Mouse (Mus musculus): ENCODE measurements around the gene Ncbp1. TPM values are rescaled to one million over a fixed set of nuclear protein-coding genes. Genes with fewer than 3 reads are reported as not detected.

The Ncbp1 gene
- polyA plus RNA-seq, 1 experiment, result 18.8 TPM

GRCm38 (mm10) chr4:46097591-46097990 is 40.8 kb upstream of the Ncbp1 start:
- 91% methylated on average over 2 of the region's 2 CpGs for WGBS
- H3K27ac ChIP-seq (ENCODE audit: insufficient read depth, low read depth, low read length), result no peak overlapping the region
- H3K4me1 ChIP-seq (ENCODE audit: control insufficient read depth, insufficient read depth, low read length), result no peaks in the 10 kb centered on the region
- no peak overlapping the region for H3K4me3 ChIP-seq (ENCODE audit: insufficient read depth, low read depth, low read length)
- TF ChIP-seq POLR2A (IDR thresholded peaks at IDR 0.05; ENCODE audit: low read depth, low read length) (no peak), CTCF (conservative IDR thresholded peaks at IDR 0.05; ENCODE audit: insufficient read depth, insufficient read length, low read depth, low read length) (no peak)
- H3K36me3 ChIP-seq (ENCODE audit: control insufficient read depth, insufficient read depth, low read length), result no peaks in the 10 kb centered on the region
- no peaks in the 10 kb centered on the region for H3K27me3 ChIP-seq (replicated peaks; ENCODE audit: control insufficient read depth, insufficient read depth, low read length)
- no peak for DNase-seq

- TF ChIP-seq POLR2A (IDR thresholded peaks at IDR 0.05; ENCODE audit: low read depth, low read length) (no peak), CTCF (conservative IDR thresholded peaks at IDR 0.05; ENCODE audit: insufficient read depth, insufficient read length, low read depth, low read length) (no peak)
- Histone ChIP-seq H3K4me1 (ENCODE audit: control insufficient read depth, insufficient read depth, low read length) (no peaks in the 10 kb centered on the region), H3K27me3 (replicated peaks; ENCODE audit: control insufficient read depth, insufficient read depth, low read length) (no peaks in the 10 kb centered on the region), H3K27ac (ENCODE audit: insufficient read depth, low read depth, low read length) (no peak overlapping the region), H3K4me3 (ENCODE audit: insufficient read depth, low read depth, low read length) (no peak overlapping the region), H3K36me3 (ENCODE audit: control insufficient read depth, insufficient read depth, low read length) (no peaks in the 10 kb centered on the region)
- no peak for DNase-seq
- 65% methylated on average over 9 of the region's 9 CpGs for WGBS
Measured at GRCm38 (mm10) chr4:46099132-46099531, 39.3 kb upstream of the Ncbp1 start.

- Histone ChIP-seq H3K4me1 (ENCODE audit: control insufficient read depth, insufficient read depth, low read length) (no peaks in the 10 kb centered on the region), H3K27ac (ENCODE audit: insufficient read depth, low read depth, low read length) (no peak overlapping the region), H3K4me3 (ENCODE audit: insufficient read depth, low read depth, low read length) (no peak overlapping the region), H3K36me3 (ENCODE audit: control insufficient read depth, insufficient read depth, low read length) (no peaks in the 10 kb centered on the region), H3K27me3 (replicated peaks; ENCODE audit: control insufficient read depth, insufficient read depth, low read length) (no peaks in the 10 kb centered on the region)
- no peak for DNase-seq
- TF ChIP-seq CTCF (conservative IDR thresholded peaks at IDR 0.05; ENCODE audit: insufficient read depth, insufficient read length, low read depth, low read length) (no peak), POLR2A (IDR thresholded peaks at IDR 0.05; ENCODE audit: low read depth, low read length) (no peak)
- 53% methylated on average over 7 of the region's 7 CpGs for whole genome bisulfite sequencing
Measured at GRCm38 (mm10) chr4:46100539-46100938, 37.9 kb upstream of the Ncbp1 start.

- no peak for DNase-seq
- no peaks in the 10 kb centered on the region for H3K36me3 ChIP-seq (ENCODE audit: control insufficient read depth, insufficient read depth, low read length)
- WGBS, result 29% methylated on average over 14 of the region's 14 CpGs
Measured at GRCm38 (mm10) chr4:46101211-46101711, 37.2 kb upstream of the Ncbp1 start.

GRCm38 (mm10) chr4:46102078-46102769 is 36.2 kb upstream of the Ncbp1 start:
- no peaks in the 10 kb centered on the region for H3K4me1 ChIP-seq (ENCODE audit: control insufficient read depth, insufficient read depth, low read length)
- WGBS, result 86% methylated on average over 10 of the region's 10 CpGs
- no peak for DNase-seq
- H3K4me3 ChIP-seq (ENCODE audit: insufficient read depth, low read depth, low read length), result no peak overlapping the region
- no peak for TF ChIP-seq CTCF (conservative IDR thresholded peaks at IDR 0.05; ENCODE audit: insufficient read depth, insufficient read length, low read depth, low read length)
- TF ChIP-seq POLR2A (IDR thresholded peaks at IDR 0.05; ENCODE audit: low read depth, low read length), result no peak
- no peak overlapping the region for H3K27ac ChIP-seq (ENCODE audit: insufficient read depth, low read depth, low read length)
- H3K36me3 ChIP-seq (ENCODE audit: control insufficient read depth, insufficient read depth, low read length), result no peaks in the 10 kb centered on the region
- no peaks in the 10 kb centered on the region for H3K27me3 ChIP-seq (replicated peaks; ENCODE audit: control insufficient read depth, insufficient read depth, low read length)

More at GRCm38 (mm10) chr4:46101211-46101711, 37.2 kb upstream of the Ncbp1 start:
- H3K27me3 ChIP-seq (replicated peaks; ENCODE audit: control insufficient read depth, insufficient read depth, low read length), result no peaks in the 10 kb centered on the region
- H3K27ac ChIP-seq (ENCODE audit: insufficient read depth, low read depth, low read length), result no peak overlapping the region
- no peaks in the 10 kb centered on the region for H3K4me1 ChIP-seq (ENCODE audit: control insufficient read depth, insufficient read depth, low read length)
- no peak for TF ChIP-seq POLR2A (IDR thresholded peaks at IDR 0.05; ENCODE audit: low read depth, low read length)
- TF ChIP-seq CTCF (conservative IDR thresholded peaks at IDR 0.05; ENCODE audit: insufficient read depth, insufficient read length, low read depth, low read length), result no peak
- no peak overlapping the region for H3K4me3 ChIP-seq (ENCODE audit: insufficient read depth, low read depth, low read length)

GRCm38 (mm10) chr4:46110084-46110483 is 28.3 kb upstream of the Ncbp1 start:
- H3K4me1 ChIP-seq (ENCODE audit: control insufficient read depth, insufficient read depth, low read length), result no peaks in the 10 kb centered on the region
- H3K36me3 ChIP-seq (ENCODE audit: control insufficient read depth, insufficient read depth, low read length), result no peaks in the 10 kb centered on the region; the same call in 1 of the 2 replicates
- H3K27me3 ChIP-seq (replicated peaks; ENCODE audit: control insufficient read depth, insufficient read depth, low read length), result no peaks in the 10 kb centered on the region
- no peak overlapping the region for H3K4me3 ChIP-seq (ENCODE audit: insufficient read depth, low read depth, low read length)
- no peak for TF ChIP-seq POLR2A (IDR thresholded peaks at IDR 0.05; ENCODE audit: low read depth, low read length)
- TF ChIP-seq CTCF (conservative IDR thresholded peaks at IDR 0.05; ENCODE audit: insufficient read depth, insufficient read length, low read depth, low read length), result no peak
- no peak overlapping the region for H3K27ac ChIP-seq (ENCODE audit: insufficient read depth, low read depth, low read length)
- WGBS, result 72% methylated on average over 8 of the region's 8 CpGs
- DNase-seq, result no peak

GRCm38 (mm10) chr4:46111361-46111760 is 27.1 kb upstream of the Ncbp1 start:
- TF ChIP-seq CTCF (conservative IDR thresholded peaks at IDR 0.05; ENCODE audit: insufficient read depth, insufficient read length, low read depth, low read length) (no peak), POLR2A (IDR thresholded peaks at IDR 0.05; ENCODE audit: low read depth, low read length) (no peak)
- DNase-seq, result no peak
- Histone ChIP-seq H3K4me3 (ENCODE audit: insufficient read depth, low read depth, low read length) (no peak overlapping the region), H3K4me1 (ENCODE audit: control insufficient read depth, insufficient read depth, low read length) (no peaks in the 10 kb centered on the region), H3K36me3 (ENCODE audit: control insufficient read depth, insufficient read depth, low read length) (peaks cover 3% of the 10 kb centered on the region; the same call in 1 of the 2 replicates), H3K27ac (ENCODE audit: insufficient read depth, low read depth, low read length) (no peak overlapping the region), H3K27me3 (replicated peaks; ENCODE audit: control insufficient read depth, insufficient read depth, low read length) (no peaks in the 10 kb centered on the region)
- 38% methylated on average over 3 of the region's 3 CpGs for WGBS

All from kidney, adult 2 months (tissue).